Mouse (Mus musculus) lung, embryonic 14.5 days (tissue): ENCODE results near the gene Gpbp1l1. TPM values are rescaled to one million over a fixed set of nuclear protein-coding genes. Genes with fewer than 3 reads are reported as not detected.
A peak's percentile ranks its signal among the peaks of the same experiment; 100 is the strongest.

Experiments used
- ATAC-seq: fragments of 200-750 bp; cut with Nextera tagmentation; 2 replicates; pipeline ENCODE4 v1.8.0; 2017; ENCODE audit warnings: mild to moderate bottlenecking, moderate TSS enrichment, moderate library complexity; ENCODE audit not compliant: insufficient read depth
- DNase-seq: peaks from one replicate; pipeline ENCODE4 v3.0.0-alpha.2; 2015
- H3K27ac ChIP-seq: fragments of 300-500 bp; sonication (generic); 2 replicates; pipeline ENCODE4 v1.5.1; 2014; ENCODE audit warnings: low read depth, mild to moderate bottlenecking, moderate library complexity
- H3K27me3 ChIP-seq: fragments of 300-500 bp; sonication (generic); 2 replicates; pipeline ENCODE4 v1.6.1; 2014; ENCODE audit warnings: low read length, control low read depth; ENCODE audit not compliant: insufficient read depth
- H3K36me3 ChIP-seq: fragments of 300-500 bp; sonication (generic); 2 replicates; pipeline ENCODE4 v1.6.1; 2014; ENCODE audit warnings: control low read depth; ENCODE audit not compliant: insufficient read depth
- H3K4me1 ChIP-seq: fragments of 300-500 bp; sonication (generic); 2 replicates; pipeline ENCODE4 v1.6.1; 2014; ENCODE audit warnings: antibody characterized with exemption, control low read depth; ENCODE audit not compliant: insufficient read depth
- H3K4me2 ChIP-seq: fragments of 300-500 bp; sonication (generic); 2 replicates; pipeline ENCODE4 v1.6.1; 2014; ENCODE audit warnings: mild to moderate bottlenecking
- H3K4me3 ChIP-seq: fragments of 300-500 bp; sonication (generic); 2 replicates; pipeline ENCODE4 v1.5.1; 2014; ENCODE audit warnings: low read depth, low read length
- H3K9ac ChIP-seq: fragments of 300-500 bp; sonication (generic); 2 replicates; pipeline ENCODE4 v1.6.1; 2014
- H3K9me3 ChIP-seq: fragments of 300-500 bp; sonication (generic); 2 replicates; pipeline ENCODE4 v1.6.1; 2016; ENCODE audit warnings: low read depth, low read length, control low read depth
- CTCF ChIP-seq: IDR thresholded peaks from 2 replicates; pipeline ENCODE4 v1.5.1; 2016; ENCODE audit warnings: antibody characterized with exemption, low read depth
- WGBS: fragments of 180-500 bp; shearing (Covaris S2); extraction: QIAGEN DNeasy Blood & Tissue Kit; methylation state at CpG from one replicate; pipeline ENCODE4 v1.1.7; 2014; 5-methylcytosine and 5-hydroxymethylcytosine counted together
- polyA plus RNA-seq: library from polyadenylated mRNA; unstranded; fragments of >200 nt; fragmentation: Nextera tagmentation; extraction: Ambion mirVana; gene quantifications from 2 replicates; pipeline ENCODE4 v1.2.1, GENCODE M21; 2014

Gpbp1l1 gene
- polyA plus RNA-seq, 1 experiment from 2014 or later = 39.5 TPM

- ATAC-seq = no peak
- Histone ChIP-seq H3K36me3 (peaks cover 93% of the 10 kb centered on the region), H3K9me3 (no peaks in the 10 kb centered on the region), H3K27me3 (no peaks in the 10 kb centered on the region), H3K4me2 (no peak overlapping the region), H3K9ac (no peak overlapping the region), H3K4me1 (no peaks in the 10 kb centered on the region), H3K27ac (no peak overlapping the region), H3K4me3 (no peak overlapping the region)
- TF ChIP-seq CTCF = peak; percentile 46
- 91% methylated on average over 1 of the region's 1 CpGs for whole genome bisulfite sequencing
- no peak for DNase-seq
Measured at GRCm38 (mm10) chr4:116642071-116642470, 84.6 kb downstream of the Gpbp1l1 start.

Other genes starting within 250 kb of the Gpbp1l1 start
- 33.6 and 37.3 TPM in 2 replicates for gene Mast2, start 93.5 kb upstream of the Gpbp1l1 start, polyA plus RNA-seq
- gene Ipp, start 50.1 kb upstream of the Gpbp1l1 start, polyA plus RNA-seq = 3.4 and 3.8 TPM in 2 replicates
- gene Tmem69, start 1.7 kb upstream of the Gpbp1l1 start, polyA plus RNA-seq = 21.2 and 27.7 TPM in 2 replicates
- 2.6 and 3.4 TPM in 2 replicates for gene Ccdc17, start 39.0 kb downstream of the Gpbp1l1 start, polyA plus RNA-seq
- 164 and 168 TPM in 2 replicates for gene Nasp, start 70.3 kb downstream of the Gpbp1l1 start, polyA plus RNA-seq
- gene Akr1a1, start 94.0 kb downstream of the Gpbp1l1 start, polyA plus RNA-seq = 759 and 786 TPM in 2 replicates
- gene Prdx1, start 127.9 kb downstream of the Gpbp1l1 start, polyA plus RNA-seq = 1,429 and 1,485 TPM in 2 replicates
- gene Mmachc, start 150.7 kb downstream of the Gpbp1l1 start, polyA plus RNA-seq = 18.0 and 20.7 TPM in 2 replicates
- gene Ccdc163, start 150.9 kb downstream of the Gpbp1l1 start, polyA plus RNA-seq = 30.0 and 35.1 TPM in 2 replicates
- gene Tesk2, start 163.3 kb downstream of the Gpbp1l1 start, polyA plus RNA-seq = 6.6 and 7.8 TPM in 2 replicates
- 35.6 and 41.4 TPM in 2 replicates for gene Toe1, start 250.0 kb downstream of the Gpbp1l1 start, polyA plus RNA-seq